Mouse (Mus musculus) monocyte, adult 2 months (primary cell): ENCODE measurements around the gene 1110065P20Rik.

Experiments used
- DNase-seq, 2 experiments: peaks; one replicate each; pipeline ENCODE4 v3.0.0; 2022; ENCODE audit warnings: low spot score in 2 of 2, low read depth in 1 of 2

Gene 1110065P20Rik

DNA sequence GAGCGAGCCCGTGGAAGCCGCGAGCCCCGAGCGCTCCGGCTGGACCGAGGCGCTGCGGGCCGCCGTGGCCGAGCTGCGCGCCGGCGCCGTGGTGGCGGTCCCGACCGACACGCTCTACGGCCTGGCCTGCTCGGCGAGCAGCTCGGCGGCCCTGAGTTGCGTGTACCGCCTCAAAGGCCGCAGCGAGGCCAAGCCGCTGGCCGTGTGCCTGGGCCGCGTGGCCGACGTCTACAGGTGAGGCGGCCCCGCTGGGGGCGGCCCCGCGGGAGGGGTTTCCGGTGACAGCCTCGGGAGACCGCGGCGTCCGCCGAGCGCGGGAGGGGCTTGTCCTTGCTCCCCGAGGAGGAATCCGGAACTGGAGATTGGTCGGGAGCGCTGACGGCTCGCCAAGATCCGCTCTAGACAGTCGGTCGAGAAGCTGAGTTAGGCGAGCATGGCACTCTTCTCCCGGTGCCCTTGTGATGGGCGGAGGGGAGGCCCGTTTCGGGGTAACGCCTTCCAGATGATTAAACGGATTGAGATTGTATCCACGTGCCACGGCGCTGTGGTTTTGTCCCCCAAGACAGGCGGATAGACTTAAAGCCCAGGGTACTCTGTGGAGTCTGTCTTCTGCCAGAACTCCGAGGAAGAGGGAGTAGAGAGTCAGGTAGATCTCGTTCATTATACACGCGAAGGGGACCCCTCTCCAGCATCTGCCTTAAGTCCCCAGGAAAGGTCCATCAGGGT lies at the start of gene 1110065P20Rik:
Gene 1110065P20Rik, minus strand, starts transcription at position 264 of the 726 bp plus-strand sequence.
- DNase-seq: peak; percentile 45 to 65

DNA sequence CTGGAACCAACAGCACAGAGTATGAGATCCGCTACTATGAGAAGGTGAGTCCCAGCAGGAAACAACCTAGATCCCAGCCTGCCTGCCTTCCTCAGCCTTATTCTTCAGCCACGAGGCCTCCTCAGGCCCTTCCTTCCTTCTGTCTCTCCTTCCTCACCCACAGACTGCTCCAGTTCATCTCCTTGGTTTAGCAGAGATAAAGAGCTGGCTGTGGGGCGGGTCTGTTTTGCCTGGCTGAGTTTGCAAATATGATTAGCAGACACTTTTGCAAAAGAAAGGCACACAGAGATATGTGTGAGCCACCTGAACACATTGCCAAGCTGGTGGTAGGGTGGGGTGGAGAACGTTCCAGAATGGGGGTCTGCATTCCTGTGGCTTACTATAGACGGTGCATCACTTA lies 48.9 kb upstream of the 1110065P20Rik start:
- DNase-seq: no peak

DNA sequence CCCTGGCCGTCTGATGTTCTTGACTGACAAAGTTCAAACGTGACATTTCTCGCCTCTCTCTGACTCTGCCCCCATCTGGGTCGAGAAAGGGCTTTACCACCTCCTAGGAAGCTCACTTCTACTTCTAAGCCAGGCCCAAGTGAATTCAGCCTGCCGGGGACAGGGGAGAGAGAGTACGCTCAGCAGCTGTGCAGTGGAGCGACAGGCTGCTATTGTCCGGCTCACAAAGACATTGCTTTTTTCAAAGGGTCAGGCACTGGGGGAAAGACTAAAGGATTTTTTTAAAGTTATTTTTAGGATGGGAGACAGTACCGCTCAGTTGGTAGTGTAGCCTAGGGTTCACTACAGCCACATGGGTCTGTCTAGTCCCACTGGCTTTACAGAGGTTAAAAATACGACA lies 47.4 kb upstream of the 1110065P20Rik start:
- no peak for DNase-seq

DNA sequence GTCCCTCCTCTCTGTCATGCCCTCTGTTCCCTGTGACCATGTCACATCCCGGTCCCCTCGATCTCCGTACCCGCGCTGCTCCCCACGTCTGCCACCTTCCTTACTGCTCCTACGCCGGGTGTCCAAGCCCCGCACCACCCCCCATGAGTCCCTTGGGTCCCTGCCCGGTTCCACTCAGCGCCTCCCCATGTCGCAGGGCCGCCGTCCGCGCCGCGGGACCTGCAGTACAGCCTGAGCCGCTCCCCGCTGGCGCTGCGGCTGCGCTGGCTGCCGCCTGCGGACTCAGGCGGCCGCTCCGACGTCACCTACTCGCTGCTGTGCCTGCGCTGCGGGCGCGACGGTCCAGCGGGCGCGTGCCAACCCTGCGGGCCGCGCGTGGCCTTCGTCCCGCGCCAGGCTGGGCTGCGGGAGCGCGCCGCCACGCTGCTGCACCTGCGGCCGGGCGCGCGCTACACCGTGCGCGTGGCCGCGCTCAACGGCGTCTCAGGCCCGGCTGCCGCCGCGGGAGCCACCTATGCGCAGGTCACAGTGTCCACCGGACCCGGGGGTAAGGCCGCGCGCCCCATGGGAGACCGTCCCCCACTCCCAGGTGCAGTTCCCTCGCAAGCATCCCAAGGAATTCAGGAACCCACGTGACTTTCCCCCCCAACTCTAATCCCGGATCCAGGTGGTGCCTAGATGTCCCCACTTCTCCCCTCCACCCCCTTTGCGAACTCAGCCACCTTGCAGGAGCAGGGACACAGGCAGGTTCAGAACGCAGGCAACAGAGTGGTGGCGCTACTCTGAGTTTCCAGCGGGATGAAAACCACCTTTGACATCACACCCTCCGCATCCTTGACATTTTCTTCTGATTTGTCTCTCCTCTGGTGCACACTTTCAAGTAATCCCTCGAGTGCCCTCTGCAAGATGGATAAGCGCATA lies 43.8 kb upstream of the 1110065P20Rik start:
- no peak for DNase-seq

DNA sequence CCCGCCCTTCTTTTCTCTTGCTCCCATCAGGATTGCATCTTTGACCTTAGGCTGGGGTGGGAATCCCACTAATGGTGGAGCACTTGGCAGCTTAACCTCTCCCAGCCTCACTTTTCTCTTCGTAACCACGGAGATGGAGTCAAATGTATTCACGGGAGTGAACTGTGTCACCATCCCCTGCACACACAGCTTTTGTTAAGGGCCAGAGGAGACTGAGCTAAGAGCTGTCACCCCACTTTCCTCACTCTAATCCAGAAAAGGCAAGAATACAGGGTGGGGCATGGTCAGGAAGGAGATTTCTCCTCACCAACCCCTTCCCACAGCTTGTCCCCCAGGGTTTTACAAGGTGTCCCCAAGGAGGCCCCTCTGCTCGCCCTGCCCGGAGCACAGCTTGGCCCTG lies 42.8 kb upstream of the 1110065P20Rik start:
- no peak for DNase-seq

DNA sequence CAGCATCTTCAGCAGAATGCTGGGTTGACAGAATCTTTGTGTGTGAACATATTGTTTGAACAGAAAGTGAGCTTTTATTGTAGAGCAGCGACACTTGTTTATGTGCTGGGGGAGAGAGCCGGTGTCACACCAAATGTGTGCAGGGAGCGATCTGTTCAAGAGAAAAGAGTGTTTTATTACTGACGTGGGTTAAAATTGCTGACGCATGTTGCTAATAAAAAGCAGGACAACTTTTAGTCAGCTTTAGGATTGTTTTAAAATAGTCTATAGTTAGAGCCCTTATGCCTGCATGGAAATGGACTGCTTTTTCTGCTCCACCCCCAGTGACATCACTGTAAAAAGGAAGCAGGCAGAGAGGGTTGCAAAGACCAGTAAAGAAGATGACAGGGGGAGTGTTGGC lies 39.8 kb upstream of the 1110065P20Rik start:
- no peak for DNase-seq

DNA sequence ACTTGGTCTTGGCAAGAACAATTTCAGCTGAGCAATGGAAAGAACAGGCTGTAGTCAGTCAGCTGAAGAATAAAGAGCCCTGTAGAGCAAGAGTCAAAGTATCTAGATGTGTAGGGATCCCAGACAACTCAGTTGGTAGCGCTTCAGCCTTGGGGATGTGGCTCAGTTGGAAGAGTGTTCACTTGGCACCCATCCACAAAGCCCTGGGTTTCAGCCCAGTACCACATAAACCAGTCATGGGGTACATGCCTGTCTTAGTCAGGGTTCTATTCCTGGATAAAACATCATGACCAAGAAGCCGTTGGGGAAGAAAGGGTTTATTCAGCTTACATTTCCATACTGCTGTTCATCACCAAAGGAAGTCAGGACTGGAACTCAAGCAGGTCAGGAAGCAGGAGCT lies 38.9 kb upstream of the 1110065P20Rik start:
- no peak for DNase-seq

DNA sequence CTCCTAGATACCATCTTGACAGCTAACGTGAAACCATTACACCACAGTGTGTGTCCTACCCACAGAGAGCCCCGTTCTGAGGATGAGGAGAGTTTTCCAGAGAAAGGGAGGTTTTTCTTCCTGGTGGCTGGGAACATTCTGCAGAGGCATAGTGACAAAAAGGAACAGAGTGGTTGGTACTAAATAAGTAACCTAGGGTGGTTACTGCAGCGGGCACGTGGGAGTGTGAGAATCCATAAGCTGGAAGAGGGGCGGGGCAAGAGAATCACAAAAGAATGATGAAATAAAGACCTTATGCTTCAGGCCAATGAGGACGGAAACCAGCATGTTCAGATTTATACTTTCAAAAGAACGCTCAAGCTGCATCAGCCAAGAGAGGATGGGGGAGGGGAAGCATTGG lies 37.7 kb upstream of the 1110065P20Rik start:
- DNase-seq: no peak

DNA sequence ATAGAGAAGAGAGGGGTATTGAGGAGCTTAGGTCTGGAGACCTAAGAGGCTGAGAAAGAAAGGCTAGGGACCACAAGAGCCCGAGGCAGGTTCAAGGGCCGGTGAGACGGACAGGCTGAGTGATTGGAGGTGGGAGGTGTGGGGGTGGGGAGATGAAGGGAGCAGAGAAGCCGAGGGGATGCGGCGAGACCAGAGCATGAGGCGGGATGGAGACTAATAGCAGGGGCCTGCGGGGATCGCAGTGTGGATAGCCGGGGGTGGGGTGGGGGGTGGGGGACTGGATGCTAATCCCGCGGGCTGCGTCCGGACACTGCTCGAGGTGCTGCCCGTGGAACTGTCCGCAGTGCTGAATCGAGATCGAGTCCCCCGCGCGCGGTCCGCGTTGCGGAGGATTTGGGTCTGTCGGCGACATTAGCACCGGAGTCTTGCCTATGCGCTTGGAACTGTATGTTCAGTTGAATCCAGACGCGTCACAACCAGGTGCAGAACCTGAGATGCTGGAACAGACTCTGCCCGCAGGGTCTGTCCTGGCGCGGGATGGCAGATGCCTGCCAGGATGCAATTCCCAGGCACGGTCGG lies 31.2 kb upstream of the 1110065P20Rik start:
- DNase-seq: no peak

DNA sequence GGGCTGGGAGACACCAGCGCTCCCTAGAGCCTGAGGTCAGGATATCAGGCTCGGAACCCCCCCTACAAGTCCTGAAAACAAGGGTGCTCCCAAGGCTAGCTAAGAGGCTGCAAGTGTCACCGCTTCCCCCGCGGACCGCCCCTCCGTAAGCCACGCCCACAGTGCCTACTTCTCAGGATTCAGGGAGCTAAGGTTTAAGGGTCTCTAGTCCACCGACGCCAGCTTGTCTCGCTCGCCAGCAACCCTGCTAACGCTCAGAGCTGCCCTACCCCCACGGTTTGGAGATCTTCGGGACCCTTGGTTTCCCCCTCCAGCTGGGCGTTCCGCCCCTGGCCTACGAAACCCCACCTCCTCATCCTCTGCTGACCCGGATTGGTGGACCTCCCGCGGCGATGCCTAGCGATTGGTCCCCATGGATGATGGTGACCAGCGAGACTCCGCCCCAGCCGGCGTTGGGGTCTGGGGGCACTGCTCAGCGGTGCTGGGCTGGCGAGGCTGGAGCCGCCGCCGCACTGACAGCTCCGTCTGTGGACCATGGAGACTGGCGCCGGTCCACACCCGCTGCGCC lies 30.4 kb upstream of the 1110065P20Rik start:
- no peak for DNase-seq

DNA sequence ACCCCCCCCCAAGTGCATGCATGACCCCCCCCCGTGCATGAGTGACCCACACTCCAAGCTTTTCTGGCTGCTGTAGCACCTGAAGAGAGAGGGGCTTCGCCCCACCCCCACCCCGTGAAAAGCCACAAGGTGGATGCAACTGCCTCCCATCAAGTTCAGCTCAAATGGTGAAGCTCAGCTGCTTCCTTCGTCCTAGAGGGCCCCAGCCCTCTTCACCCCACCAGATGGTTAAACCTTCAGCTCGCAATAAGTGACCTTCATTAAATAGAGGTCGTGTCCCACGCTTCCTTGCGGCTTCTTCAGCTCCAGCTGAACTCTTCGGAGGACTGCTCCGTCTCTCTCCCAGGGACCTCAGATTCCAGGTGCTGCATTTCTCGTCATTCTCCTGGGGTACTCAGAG lies 29.6 kb upstream of the 1110065P20Rik start, which contains the start of gene Epha10:
Gene Epha10, plus strand, starts transcription at position 301 of the 400 bp plus-strand sequence.
- no peak for DNase-seq

DNA sequence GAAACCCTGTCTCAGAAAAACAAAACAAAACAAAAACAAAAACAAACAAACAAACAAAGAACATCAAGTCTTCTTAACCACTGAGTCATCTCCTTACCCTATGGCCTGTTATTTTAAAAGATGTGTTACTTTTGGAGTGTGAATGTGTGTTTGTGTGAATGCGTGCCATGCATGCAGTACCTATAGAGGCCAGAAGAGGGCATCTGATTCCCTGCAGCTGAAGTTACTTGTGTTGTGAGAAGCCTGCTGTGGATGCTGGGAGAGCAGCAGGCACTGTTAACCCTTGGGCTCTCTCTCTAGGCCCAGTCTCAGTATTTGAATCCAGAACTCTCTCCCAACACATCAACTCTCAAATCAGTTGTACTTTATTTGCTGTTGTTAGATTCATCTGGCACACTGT lies 21.7 kb upstream of the 1110065P20Rik start:
- no peak for DNase-seq

DNA sequence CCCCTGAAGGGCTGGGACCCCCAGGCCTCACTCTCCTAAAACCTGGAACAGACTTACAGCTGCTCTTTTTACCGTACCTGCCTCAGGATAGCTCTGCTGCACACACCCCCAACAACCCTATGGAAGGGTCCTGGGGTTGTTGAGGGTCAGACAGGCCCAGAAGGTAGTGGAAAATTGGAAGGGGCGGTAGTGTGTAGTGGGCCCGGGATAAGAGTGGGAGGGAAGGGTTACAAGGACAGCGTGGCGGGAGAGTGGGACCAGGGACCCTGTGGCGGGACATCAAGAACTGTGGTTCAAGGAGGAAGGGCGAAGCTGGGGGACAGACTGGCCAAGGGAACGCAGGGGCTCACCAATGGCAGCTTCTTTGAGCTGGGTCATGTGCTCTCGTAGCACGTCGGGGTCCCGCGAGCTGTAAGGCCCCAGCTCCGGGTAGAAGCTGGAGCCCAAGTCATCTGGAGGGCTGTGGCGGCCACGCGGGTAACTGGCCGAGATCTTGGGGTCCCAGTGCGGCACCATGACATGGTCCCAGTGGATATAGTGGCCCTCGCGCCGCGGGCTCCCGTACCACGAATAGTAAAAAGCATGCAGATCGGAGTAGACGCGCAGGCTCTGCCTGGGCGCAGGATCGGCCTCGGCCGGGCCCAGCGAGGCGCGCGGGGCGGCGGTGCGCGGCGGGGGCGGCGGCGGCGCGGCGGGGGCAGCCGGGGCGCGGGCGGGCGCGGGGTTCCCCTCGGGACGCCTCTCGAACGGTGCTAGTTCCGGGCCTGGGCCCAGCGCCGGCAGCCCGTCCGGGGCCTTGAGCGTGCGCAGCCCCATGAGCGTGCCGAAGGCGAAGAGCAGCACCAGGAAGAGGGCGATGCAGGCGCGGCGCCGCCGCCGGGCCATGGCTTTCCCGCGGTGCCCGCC lies 10.5 kb upstream of the 1110065P20Rik start, which contains the start of gene Maneal:
Gene Maneal, minus strand, starts transcription at position 889 of the 906 bp plus-strand sequence.
- no peak for DNase-seq

DNA sequence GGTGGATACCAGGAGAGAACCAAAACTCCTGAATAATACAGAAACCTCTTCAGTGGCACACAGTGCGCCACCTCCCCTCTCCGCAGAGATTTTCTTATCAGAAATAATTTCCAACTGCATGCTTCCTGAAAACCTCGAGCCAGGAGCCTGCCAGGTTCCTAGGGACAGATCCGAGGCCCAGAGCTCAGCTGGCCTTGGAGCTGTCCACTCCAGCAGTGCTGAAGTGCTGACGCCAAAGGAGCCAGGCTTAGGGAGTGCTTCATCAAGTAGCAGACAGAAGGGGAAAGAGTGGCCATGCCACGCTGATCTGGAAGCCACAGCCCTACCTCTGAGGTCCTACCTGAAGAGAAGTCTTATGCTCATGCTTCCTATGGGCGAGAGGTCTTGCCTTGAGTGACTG lies 9.4 kb upstream of the 1110065P20Rik start:
- no peak for DNase-seq

DNA sequence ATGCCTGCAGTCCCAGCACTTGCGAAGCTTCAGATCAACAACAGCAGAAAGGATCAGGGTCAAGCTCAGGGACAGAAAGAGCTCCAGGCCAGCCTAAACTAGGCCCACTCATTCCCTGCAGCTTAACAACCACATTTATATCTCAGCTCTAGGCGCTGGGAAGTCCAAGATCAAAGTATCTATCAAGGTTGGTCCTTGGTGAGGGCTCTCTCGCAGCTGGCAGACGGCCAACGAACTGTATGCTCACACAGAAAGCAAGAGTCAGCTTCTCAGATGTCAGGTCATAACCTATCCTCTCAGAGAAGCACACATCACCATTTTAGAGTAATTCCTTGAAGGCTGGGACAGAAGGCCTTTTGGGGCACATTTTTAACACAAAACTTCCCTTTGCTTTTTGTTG lies 7.4 kb upstream of the 1110065P20Rik start:
- DNase-seq: no peak

DNA sequence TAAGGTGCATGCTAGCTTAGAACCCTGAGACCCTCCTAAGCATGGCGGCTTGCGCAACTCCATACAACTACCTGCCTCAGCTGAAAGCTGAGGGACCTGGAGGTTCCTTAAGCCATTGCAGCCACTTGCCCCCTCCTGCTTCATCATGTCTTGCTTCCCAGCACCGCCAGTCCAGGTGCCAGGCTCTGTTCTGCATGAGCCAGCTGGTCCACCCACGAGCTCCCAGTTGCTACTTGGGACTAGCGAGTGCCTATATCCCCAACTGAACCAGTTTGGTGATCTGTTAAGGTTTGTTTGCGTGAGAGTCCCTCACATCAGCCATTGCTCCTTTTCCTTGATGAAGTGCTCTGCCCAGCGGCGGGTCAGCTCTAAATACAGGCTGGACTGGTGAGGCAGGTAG lies 5.3 kb upstream of the 1110065P20Rik start:
- DNase-seq: no peak

DNA sequence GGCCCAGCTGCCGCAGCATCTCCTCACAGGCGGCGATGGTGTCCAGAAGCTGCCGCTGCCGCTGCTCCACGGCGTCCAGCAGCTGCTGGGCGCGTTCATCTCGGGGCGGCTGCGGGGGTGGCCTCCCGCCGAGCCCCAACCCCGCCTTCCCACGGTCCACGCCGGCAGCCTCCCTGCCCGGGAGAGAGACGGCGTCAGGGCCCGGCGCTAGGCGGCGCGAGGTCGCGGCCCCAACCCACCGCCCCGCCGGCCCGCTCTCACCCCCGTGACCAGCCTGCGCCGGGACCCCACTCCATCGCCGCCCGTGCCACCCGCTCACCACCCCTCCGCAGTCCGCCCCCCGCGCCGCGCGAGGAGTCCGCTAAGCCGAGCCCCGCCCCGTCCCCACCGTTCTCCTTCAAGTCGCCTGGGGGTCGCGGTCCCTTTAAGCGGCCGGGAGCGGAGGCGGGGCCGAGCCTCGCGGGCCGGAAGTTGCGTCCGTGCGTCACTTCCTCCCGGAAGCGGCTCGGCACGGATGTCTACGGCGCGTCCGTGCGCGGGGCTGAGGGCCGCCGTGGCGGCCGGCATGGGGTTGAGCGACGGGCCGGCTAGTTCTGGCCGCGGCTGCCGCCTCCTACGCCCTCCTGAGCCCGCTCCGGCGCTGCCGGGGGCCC lies 609 bp downstream of the 1110065P20Rik start, which contains the start of gene Yrdc:
Gene Yrdc, plus strand, starts transcription at position 419 of the 653 bp plus-strand sequence.
- peak; percentile 66 to 87 for DNase-seq

DNA sequence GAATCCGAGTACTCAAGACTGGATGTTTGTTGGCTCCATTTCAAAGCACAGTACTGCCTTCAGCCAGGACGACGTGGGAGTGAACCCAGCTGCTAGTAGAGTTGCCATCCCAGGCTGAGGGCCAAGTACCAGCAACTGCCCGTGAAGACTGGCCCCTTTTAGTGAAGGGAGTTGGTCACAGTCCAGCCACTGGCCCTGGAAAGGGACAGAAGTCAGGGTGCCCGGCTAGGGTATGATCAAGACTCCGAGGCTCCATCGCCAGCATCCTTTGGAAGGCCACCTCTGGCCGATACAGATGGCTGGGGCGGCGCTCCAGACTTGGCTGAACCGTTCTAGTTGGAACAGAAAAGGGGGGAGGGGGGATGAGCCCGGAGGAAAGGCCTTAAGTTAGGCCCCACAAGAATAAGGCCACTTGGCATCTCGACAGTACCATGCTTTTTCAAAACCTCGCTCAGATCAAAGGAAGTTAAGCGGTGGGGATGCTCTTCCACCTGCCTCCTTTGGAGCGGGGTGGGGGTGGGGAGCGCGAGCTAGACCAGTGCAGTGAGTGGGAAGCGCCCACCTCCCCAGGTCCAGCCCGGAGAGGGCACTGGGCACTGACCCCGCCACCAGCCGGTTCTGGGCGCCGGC lies 1.2 kb downstream of the 1110065P20Rik start:
- DNase-seq: no peak

DNA sequence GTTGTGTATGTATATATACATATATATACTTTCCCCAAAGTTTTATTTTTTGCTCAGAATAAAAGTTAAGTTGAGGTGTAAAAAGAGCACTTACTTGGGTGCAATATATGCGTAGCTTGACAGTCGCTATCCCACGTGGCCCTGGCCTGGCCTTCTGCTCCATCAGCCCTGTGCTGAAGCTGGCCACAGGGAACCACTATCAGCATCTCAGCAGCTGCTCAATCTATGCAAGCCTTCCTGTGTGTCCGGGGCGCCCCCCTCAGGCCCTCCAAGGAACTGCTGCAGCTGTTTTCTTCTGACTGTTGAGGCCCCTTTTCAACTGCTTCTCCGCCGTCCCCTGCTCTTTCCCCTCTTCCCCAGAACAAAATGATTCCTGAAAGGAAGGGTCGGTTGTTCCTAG lies 3.4 kb downstream of the 1110065P20Rik start:
- peak; percentile 47 to 67 for DNase-seq
